Mouse (Mus musculus): ENCODE results near the gene Mymx.

DNA sequence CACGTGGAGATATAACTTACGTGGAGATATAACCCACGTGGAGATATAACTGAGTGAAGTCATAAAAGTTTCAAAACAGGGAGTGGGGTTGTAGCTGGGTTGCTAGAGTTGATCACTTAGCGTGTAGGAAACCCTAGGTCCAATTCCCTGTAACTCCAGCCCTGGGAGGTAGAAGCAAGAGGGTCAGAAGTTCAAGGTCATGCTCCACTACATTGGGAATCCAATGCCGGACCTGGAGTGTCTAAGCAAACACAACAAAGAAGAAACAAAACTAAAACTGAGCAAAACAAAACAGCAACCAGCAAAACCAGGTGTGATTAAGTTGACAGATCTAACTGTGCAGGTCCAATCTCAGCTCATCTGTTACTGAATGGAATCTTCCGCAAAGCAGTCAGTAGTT is 15.8 kb upstream of the Mymx start:
- TF ChIP-seq CTCF (IDR thresholded peaks at IDR 0.05; ENCODE audit: borderline replicate concordance, control insufficient read depth, extremely low read depth, insufficient read depth, low read length, poor library complexity) (no peak), POLR2A (IDR thresholded peaks at IDR 0.05; ENCODE audit: control insufficient read depth, extremely low read depth, insufficient read depth, low read length, poor library complexity) (no peak)
